Mouse (Mus musculus): ENCODE measurements around the gene Rbm39.

- TF ChIP-seq CTCF (IDR thresholded peaks at IDR 0.05; ENCODE audit: low read depth, low read length) (no peak), TAL1 (conservative IDR thresholded peaks at IDR 0.05; ENCODE audit: low read depth, low read length) (no peak)
Measured at GRCm38 (mm10) chr2:156165478-156165877, 14.6 kb downstream of the Rbm39 start.

Data from G1E (cell line).